Mouse (Mus musculus) neural tube, embryonic 11.5 days (tissue): ENCODE data around the gene Lnp1. TPM values are rescaled to one million over a fixed set of nuclear protein-coding genes. Genes with fewer than 3 reads are reported as not detected.

ENCODE experiments used
- polyA plus RNA-seq: library from polyadenylated mRNA; unstranded; fragments of >200 nt; fragmentation: Nextera tagmentation; extraction: Ambion mirVana; gene quantifications from 2 replicates; pipeline ENCODE4 v1.2.1, GENCODE M21; 2014

The Lnp1 gene
- polyA plus RNA-seq, 1 experiment from 2014 or later, result not detected

Other genes starting within 250 kb of the Lnp1 start
- gene Tfg, start 210.6 kb downstream of the Lnp1 start, polyA plus RNA-seq, result 213 and 219 TPM in 2 replicates
- not detected in 2 replicates for gene Adgrg7, start 132.2 kb downstream of the Lnp1 start, polyA plus RNA-seq
- 9.6 and 12.7 TPM in 2 replicates for gene Tmem45a, start 41.9 kb downstream of the Lnp1 start, polyA plus RNA-seq
- not detected in 2 replicates for gene Tmem45a2, start 143.3 kb upstream of the Lnp1 start, polyA plus RNA-seq
- 74.6 and 74.8 TPM in 2 replicates for gene Tomm70a, start 193.6 kb upstream of the Lnp1 start, polyA plus RNA-seq
- 49.8 and 51.3 TPM in 2 replicates for gene Nit2, start 239.3 kb upstream of the Lnp1 start, polyA plus RNA-seq